In the genomic region with DNA sequence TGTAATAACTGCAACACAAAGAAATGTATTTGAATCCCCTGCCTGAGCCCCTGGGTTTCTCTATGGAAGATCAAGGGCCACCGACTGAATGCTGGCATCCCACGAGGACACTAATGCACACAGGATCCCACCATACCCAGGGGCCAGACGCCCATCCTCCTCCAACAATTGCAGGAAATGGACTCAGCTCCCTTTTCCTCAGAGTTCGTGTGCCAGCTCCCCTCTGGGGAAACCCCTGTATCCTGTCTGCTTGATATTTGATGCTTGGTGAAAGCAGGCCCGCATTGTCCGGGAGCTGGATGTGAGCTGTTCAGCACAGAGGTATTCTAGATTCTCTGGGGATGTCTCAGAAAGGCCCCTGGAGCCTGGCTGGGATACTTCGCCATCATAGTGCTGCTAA, we compare ENCODE assay signal across 12 mouse cellular contexts.
DNase-seq lines count a peak whose midpoint lies in the region; ATAC-seq and TF ChIP-seq lines count a peak whose summit lies in the region.
"Had no signal": no experiment of that assay in that cellular context is flagged by ENCODE, and none has a peak within 500 bp of the region (broad histone marks: within the 10 kb centered on the region; RNA-seq: fewer than 3 reads in every experiment).

No protein-coding gene starts in this region.

- H3K4me2 ChIP-seq in liver, postnatal 0 days (ENCODE audit: low read depth, low read length), result no peak overlapping the region
- no peak overlapping the region for H3K4me2 ChIP-seq in liver, embryonic 12.5 days
- H3K4me2 ChIP-seq in midbrain, embryonic 11.5 days, result no peak overlapping the region
- H3K4me2 ChIP-seq: embryonic facial prominence, embryonic 12.5 days; forebrain, embryonic 15.5 days; hindbrain, embryonic 12.5 days had no signal

- WGBS in liver, postnatal 0 days (ENCODE audit: insufficient replicate concordance), result 50% methylated on average over 7 of the region's 7 CpGs
- 30% methylated on average over 7 of the region's 7 CpGs for WGBS in liver, embryonic 12.5 days (ENCODE audit: insufficient replicate concordance)
- 32% methylated on average over 7 of the region's 7 CpGs for WGBS in heart, embryonic 10.5 days
- 74% methylated on average over 7 of the region's 7 CpGs for WGBS in midbrain, embryonic 11.5 days

- DNase-seq in liver, postnatal 0 days, result no peak
- DNase-seq in heart, embryonic 10.5 days (ENCODE audit: low spot score), result peak; percentile 76
- peak; percentile 57 for DNase-seq in kidney, adult 9 months
- DNase-seq in lung, postnatal 4 days, result peak; percentile 61 to 81
- no peak for DNase-seq in midbrain, embryonic 11.5 days (ENCODE audit: low spot score, missing footprints)
- DNase-seq in spleen, postnatal 36 days (ENCODE audit: low spot score in 2 of 2), result no peak
- no peak for DNase-seq in thymus, postnatal 4 days

- H3K4me3 ChIP-seq in liver, postnatal 0 days (ENCODE audit: low read depth, low read length), result no peak overlapping the region
- H3K4me3 ChIP-seq in liver, embryonic 12.5 days, result no peak overlapping the region
- H3K4me3 ChIP-seq in heart, embryonic 10.5 days, result no peak overlapping the region
- no peak overlapping the region for H3K4me3 ChIP-seq in midbrain, embryonic 11.5 days (ENCODE audit: low read depth, low read length)
- H3K4me3 ChIP-seq: embryonic facial prominence, embryonic 12.5 days; forebrain, embryonic 15.5 days; hindbrain, embryonic 12.5 days had no signal

- ATAC-seq in liver, postnatal 0 days, result 0 out of 2 replicates have a peak, but pooled peaks have one; percentile 10
- no peak for ATAC-seq in liver, embryonic 12.5 days
- ATAC-seq in midbrain, embryonic 11.5 days (ENCODE audit: low FRiP score), result no peak
- ATAC-seq: forebrain, embryonic 15.5 days; Patski had no signal

- H3K36me3 ChIP-seq in liver, postnatal 0 days (replicated peaks; ENCODE audit: insufficient read depth, low read length), result no peaks in the 10 kb centered on the region
- H3K36me3 ChIP-seq in liver, embryonic 12.5 days, result no peaks in the 10 kb centered on the region
- H3K36me3 ChIP-seq in heart, embryonic 10.5 days, result no peaks in the 10 kb centered on the region
- H3K36me3 ChIP-seq in midbrain, embryonic 11.5 days (ENCODE audit: control insufficient read depth, insufficient read depth, low read length), result no peaks in the 10 kb centered on the region
- H3K36me3 ChIP-seq: embryonic facial prominence, embryonic 12.5 days; forebrain, embryonic 15.5 days; hindbrain, embryonic 12.5 days had no signal

- no peak overlapping the region for H3K27ac ChIP-seq in liver, postnatal 0 days (ENCODE audit: low read depth)
- H3K27ac ChIP-seq in liver, embryonic 12.5 days, result no peak overlapping the region
- peak overlapping the region; percentile 37; the same call in 1 of the 2 replicates for H3K27ac ChIP-seq in heart, embryonic 10.5 days
- H3K27ac ChIP-seq in midbrain, embryonic 11.5 days (ENCODE audit: low read depth, low read length), result no peak overlapping the region
- H3K27ac ChIP-seq: embryonic facial prominence, embryonic 12.5 days; forebrain, embryonic 15.5 days; hindbrain, embryonic 12.5 days had no signal

- H3K9ac ChIP-seq in liver, postnatal 0 days (replicated peaks), result no peak overlapping the region
- H3K9ac ChIP-seq in liver, embryonic 12.5 days, result no peak overlapping the region
- no peak overlapping the region for H3K9ac ChIP-seq in midbrain, embryonic 11.5 days (ENCODE audit: low read length)
- H3K9ac ChIP-seq: embryonic facial prominence, embryonic 12.5 days; forebrain, embryonic 15.5 days; hindbrain, embryonic 12.5 days had no signal

- no peaks in the 10 kb centered on the region for H3K9me3 ChIP-seq in liver, postnatal 0 days (ENCODE audit: low read length)
- no peaks in the 10 kb centered on the region for H3K9me3 ChIP-seq in liver, embryonic 12.5 days (replicated peaks)
- H3K9me3 ChIP-seq in heart, embryonic 10.5 days, result no peaks in the 10 kb centered on the region
- no peaks in the 10 kb centered on the region for H3K9me3 ChIP-seq in midbrain, embryonic 11.5 days (ENCODE audit: control insufficient read depth, low read length)
- H3K9me3 ChIP-seq: embryonic facial prominence, embryonic 12.5 days; forebrain, embryonic 15.5 days; hindbrain, embryonic 12.5 days had no signal

- TF ChIP-seq CTCF in liver, postnatal 0 days (IDR thresholded peaks at IDR 0.05; ENCODE audit: low read depth), result no peak

- H3K27me3 ChIP-seq in liver, postnatal 0 days (ENCODE audit: insufficient read depth, low read length), result no peaks in the 10 kb centered on the region
- H3K27me3 ChIP-seq in liver, embryonic 12.5 days (replicated peaks), result 0 out of 2 replicates have a peak, but pooled peaks cover 2% of the 10 kb centered on the region
- no peaks in the 10 kb centered on the region for H3K27me3 ChIP-seq in heart, embryonic 10.5 days (ENCODE audit: insufficient read depth, poor library complexity, severe bottlenecking)
- no peaks in the 10 kb centered on the region for H3K27me3 ChIP-seq in midbrain, embryonic 11.5 days (ENCODE audit: control insufficient read depth, insufficient read depth, low read length)
- H3K27me3 ChIP-seq: embryonic facial prominence, embryonic 12.5 days; forebrain, embryonic 15.5 days; hindbrain, embryonic 12.5 days; Patski had no signal

- H3K4me1 ChIP-seq in liver, postnatal 0 days (ENCODE audit: insufficient read depth), result no peaks in the 10 kb centered on the region
- no peaks in the 10 kb centered on the region for H3K4me1 ChIP-seq in liver, embryonic 12.5 days
- peaks cover 9% of the 10 kb centered on the region; the same call in 1 of the 2 replicates for H3K4me1 ChIP-seq in heart, embryonic 10.5 days
- H3K4me1 ChIP-seq in midbrain, embryonic 11.5 days (ENCODE audit: control insufficient read depth, insufficient read depth, low read length), result no peaks in the 10 kb centered on the region
- H3K4me1 ChIP-seq: forebrain, embryonic 15.5 days; hindbrain, embryonic 12.5 days had no signal

- TF ChIP-seq EP300 in liver, postnatal 0 days (IDR thresholded peaks at IDR 0.05; ENCODE audit: low read depth), result no peak

Comparison
In these comparisons a context has a peak if more than half of its experiments do, and no peak if none do; other contexts are left out.
1. DNase-seq: peak in heart, embryonic 10.5 days (single experiment), kidney, adult 9 months (single experiment) and lung, postnatal 4 days (2 of 2); none in liver, postnatal 0 days (single experiment), midbrain, embryonic 11.5 days (single experiment), spleen, postnatal 36 days (0 of 2) and thymus, postnatal 4 days (single experiment).